Mouse (Mus musculus) liver, embryonic 16.5 days (tissue): Measurements from ENCODE around the gene Tmco3. TPM values are rescaled to one million over a fixed set of nuclear protein-coding genes. Genes with fewer than 3 reads are reported as not detected.

Source experiments
- ATAC-seq: fragments of 200-750 bp; cut with Nextera tagmentation; 2 replicates; pipeline ENCODE4 v1.8.0; 2017; ENCODE audit warnings: low read depth, mild to moderate bottlenecking, moderate number of reproducible peaks, moderate library complexity
- H3K27ac ChIP-seq: fragments of 300-500 bp; sonication (generic); 2 replicates; pipeline ENCODE4 v1.5.1; 2014; ENCODE audit warnings: mild to moderate bottlenecking, low read length
- H3K27me3 ChIP-seq: fragments of 300-500 bp; sonication (generic); 2 replicates; pipeline ENCODE4 v1.6.1; 2014; ENCODE audit warnings: low read depth, low read length, mixed read lengths; ENCODE audit not compliant: control insufficient read depth, insufficient read depth
- H3K36me3 ChIP-seq: fragments of 300-500 bp; sonication (generic); 2 replicates; pipeline ENCODE4 v1.6.1; 2014; ENCODE audit warnings: mild to moderate bottlenecking; ENCODE audit not compliant: control insufficient read depth, insufficient read depth
- H3K4me1 ChIP-seq: fragments of 300-500 bp; sonication (generic); 2 replicates; pipeline ENCODE4 v1.6.1; 2014; ENCODE audit warnings: low read depth, low read length, mixed read lengths; ENCODE audit not compliant: control insufficient read depth
- H3K4me2 ChIP-seq: fragments of 300-500 bp; sonication (generic); 2 replicates; pipeline ENCODE4 v1.6.1; 2014; ENCODE audit warnings: low read depth, low read length, mixed read lengths
- H3K4me3 ChIP-seq: fragments of 300-500 bp; sonication (generic); 2 replicates; pipeline ENCODE4 v1.5.1; 2014; ENCODE audit warnings: low read depth, mild to moderate bottlenecking, low read length
- H3K9ac ChIP-seq: fragments of 300-500 bp; sonication (generic); 2 replicates; pipeline ENCODE4 v1.6.1; 2014; ENCODE audit warnings: low read depth, low read length
- H3K9me3 ChIP-seq: fragments of 300-500 bp; sonication (generic); replicated peaks from 2 replicates; pipeline ENCODE4 v1.6.1; 2016; ENCODE audit warnings: low read length; ENCODE audit not compliant: control insufficient read depth
- WGBS: fragments of 180-500 bp; shearing (Covaris S2); extraction: QIAGEN DNeasy Blood & Tissue Kit; methylation state at CpG from one replicate; pipeline ENCODE4 v1.1.7; 2014; ENCODE audit not compliant: insufficient replicate concordance; 5-methylcytosine and 5-hydroxymethylcytosine counted together
- polyA plus RNA-seq: library from polyadenylated mRNA; unstranded; fragments of >200 nt; fragmentation: Nextera tagmentation; extraction: Ambion mirVana; gene quantifications from 2 replicates; pipeline ENCODE4 v1.2.1, GENCODE M21; 2015

Tmco3 gene
- 5.0 and 6.0 TPM in 2 replicates for polyA plus RNA-seq

- Histone ChIP-seq H3K4me2 (peak within 1 kb of the TSS; percentile 91), H3K27me3 (no peaks in the 10 kb centered on the region), H3K36me3 (peaks cover 3% of the 10 kb centered on the region; the same call in 1 of the 2 replicates), H3K4me1 (peaks cover 19% of the 10 kb centered on the region), H3K4me3 (peak within 1 kb of the TSS; percentile 92), H3K9ac (peak within 1 kb of the TSS; percentile 94), H3K27ac (peak within 1 kb of the TSS; percentile 100), H3K9me3 (no peaks in the 10 kb centered on the region)
- under 1% methylated on average over 79 of the region's 79 CpGs for WGBS
- peak; percentile 89 for ATAC-seq
Observed at GRCm38 (mm10) chr8:13287692-13288623, at the start of gene Tmco3, which contains the start of gene Dcun1d2. Tmco3 (plus strand) TSS chr8:13288190. Dcun1d2 (minus strand) TSS chr8:13288131.

GRCm38 (mm10) chr8:13240055-13240454 is 47.9 kb upstream of the Tmco3 start:
- Histone ChIP-seq H3K4me2 (no peak overlapping the region), H3K9me3 (no peaks in the 10 kb centered on the region), H3K4me3 (no peak overlapping the region), H3K36me3 (no peaks in the 10 kb centered on the region), H3K27ac (no peak overlapping the region), H3K9ac (no peak overlapping the region), H3K27me3 (no peaks in the 10 kb centered on the region), H3K4me1 (no peaks in the 10 kb centered on the region)
- no peak for ATAC-seq
- WGBS: 50% methylated on average over 9 of the region's 9 CpGs

DNA sequence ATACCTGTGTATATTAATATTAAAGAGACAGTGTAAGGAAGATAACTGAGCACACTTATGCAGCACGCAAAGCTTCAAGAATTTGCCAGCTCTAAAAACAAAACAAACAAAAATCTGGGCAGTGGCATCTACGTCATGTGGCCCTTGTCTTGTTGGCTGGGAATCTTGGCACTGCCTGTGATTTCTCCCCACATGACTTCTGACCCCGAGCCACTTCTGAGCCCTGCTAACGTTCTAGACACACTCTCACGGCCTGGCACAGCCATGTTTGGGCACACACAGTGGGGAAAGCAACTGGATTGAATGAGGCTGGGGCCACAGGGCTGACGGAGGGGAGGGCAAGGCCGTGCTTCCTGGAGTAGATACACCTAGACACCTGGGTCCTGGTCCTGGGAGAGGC is 47.3 kb upstream of the Tmco3 start:
- Histone ChIP-seq H3K4me3 (no peak overlapping the region), H3K36me3 (no peaks in the 10 kb centered on the region), H3K27ac (no peak overlapping the region), H3K4me2 (no peak overlapping the region), H3K27me3 (no peaks in the 10 kb centered on the region), H3K9me3 (no peaks in the 10 kb centered on the region), H3K9ac (no peak overlapping the region), H3K4me1 (no peaks in the 10 kb centered on the region)
- ATAC-seq: no peak
- WGBS: 60% methylated on average over 7 of the region's 7 CpGs

- Histone ChIP-seq H3K27me3 (no peaks in the 10 kb centered on the region), H3K4me2 (no peak overlapping the region), H3K9me3 (no peaks in the 10 kb centered on the region), H3K4me3 (no peak overlapping the region), H3K36me3 (no peaks in the 10 kb centered on the region), H3K4me1 (no peaks in the 10 kb centered on the region), H3K9ac (no peak overlapping the region), H3K27ac (no peak overlapping the region)
- no peak for ATAC-seq
- WGBS: 67% methylated on average over 10 of the region's 10 CpGs
Observed at GRCm38 (mm10) chr8:13242985-13243870, 44.8 kb upstream of the Tmco3 start.

- no peak overlapping the region for H3K27ac ChIP-seq
- no peak overlapping the region for H3K4me3 ChIP-seq
- no peak overlapping the region for H3K9ac ChIP-seq
- no peak for ATAC-seq
- no peaks in the 10 kb centered on the region for H3K36me3 ChIP-seq
- no peaks in the 10 kb centered on the region for H3K4me1 ChIP-seq
- WGBS: 71% methylated on average over 11 of the region's 11 CpGs
- H3K9me3 ChIP-seq: no peaks in the 10 kb centered on the region
- H3K27me3 ChIP-seq: no peaks in the 10 kb centered on the region
- no peak overlapping the region for H3K4me2 ChIP-seq
Observed at GRCm38 (mm10) chr8:13244343-13244880, 43.6 kb upstream of the Tmco3 start.

DNA sequence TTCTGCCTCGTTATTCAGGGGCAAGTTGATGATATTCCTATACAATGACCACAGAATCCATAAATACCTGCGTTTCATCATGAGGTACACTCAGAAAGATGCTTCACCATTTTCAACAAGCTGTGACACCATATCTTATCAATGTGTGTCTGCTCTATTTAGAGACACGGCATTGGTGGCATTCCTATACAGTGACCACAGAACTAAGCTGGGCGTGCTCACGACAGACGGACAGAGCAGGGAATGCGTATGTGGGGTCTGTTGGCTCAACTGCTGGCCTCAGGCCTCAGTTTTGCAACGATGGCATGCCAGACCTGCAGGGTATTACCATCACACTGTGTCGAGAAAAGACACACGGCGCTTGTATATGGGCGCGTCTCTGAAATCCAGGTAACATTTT is 35.2 kb upstream of the Tmco3 start:
- Histone ChIP-seq H3K9me3 (no peaks in the 10 kb centered on the region), H3K36me3 (no peaks in the 10 kb centered on the region; the same call in 1 of the 2 replicates), H3K9ac (no peak overlapping the region), H3K4me2 (no peak overlapping the region), H3K27me3 (no peaks in the 10 kb centered on the region), H3K27ac (no peak overlapping the region), H3K4me3 (no peak overlapping the region), H3K4me1 (no peaks in the 10 kb centered on the region)
- WGBS: 79% methylated on average over 13 of the region's 13 CpGs
- ATAC-seq: no peak

- H3K9ac ChIP-seq: no peak overlapping the region
- no peaks in the 10 kb centered on the region for H3K27me3 ChIP-seq
- H3K27ac ChIP-seq: no peak overlapping the region
- 70% methylated on average over 5 of the region's 5 CpGs for WGBS
- no peaks in the 10 kb centered on the region for H3K4me1 ChIP-seq
- H3K4me3 ChIP-seq: no peak overlapping the region
- no peaks in the 10 kb centered on the region; the same call in 1 of the 2 replicates for H3K36me3 ChIP-seq
- H3K9me3 ChIP-seq: no peaks in the 10 kb centered on the region
- no peak for ATAC-seq
- no peak overlapping the region for H3K4me2 ChIP-seq
Observed at GRCm38 (mm10) chr8:13253413-13253812, 34.6 kb upstream of the Tmco3 start.

DNA sequence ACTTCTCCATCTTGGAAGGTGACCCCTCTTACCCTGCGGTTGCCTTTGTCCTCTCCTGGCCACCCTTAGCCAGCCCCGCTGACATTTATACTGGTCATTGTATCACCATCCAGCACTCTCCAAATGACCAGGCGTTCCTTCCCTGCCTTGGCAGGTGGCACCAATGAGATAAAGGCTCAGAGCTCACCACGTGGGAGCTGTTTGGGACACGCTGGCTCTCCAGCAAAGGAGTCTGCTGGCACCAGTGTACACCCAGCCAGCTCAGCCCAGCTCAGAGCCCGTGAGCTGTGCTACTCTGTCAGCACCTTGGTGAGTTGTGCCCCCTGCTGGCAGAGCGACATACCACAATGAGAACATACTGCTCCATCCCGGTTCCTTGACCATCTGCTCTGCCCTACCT is 34.0 kb upstream of the Tmco3 start, which contains the start of gene Adprhl1:
TSS of gene Adprhl1 (minus strand) at position 144 of the 400 bp plus-strand sequence.
- no peak within 1 kb of the TSS for H3K4me3 ChIP-seq
- 30% methylated on average over 8 of the region's 8 CpGs for WGBS
- H3K4me2 ChIP-seq: no peak within 1 kb of the TSS
- H3K27ac ChIP-seq: no peak within 1 kb of the TSS
- no peaks in the 10 kb centered on the region for H3K9me3 ChIP-seq
- H3K9ac ChIP-seq: no peak within 1 kb of the TSS
- peak; percentile 50 for ATAC-seq
- no peaks in the 10 kb centered on the region for H3K27me3 ChIP-seq
- no peaks in the 10 kb centered on the region for H3K4me1 ChIP-seq
- H3K36me3 ChIP-seq: no peaks in the 10 kb centered on the region; the same call in 1 of the 2 replicates
